Mouse (Mus musculus) CH12.LX (cell line): ENCODE measurements around the gene Prss29. TPM values are rescaled to one million over a fixed set of nuclear protein-coding genes. Genes with fewer than 3 reads are reported as not detected.

Experiments used
- DNase-seq: peaks from one replicate; pipeline ENCODE4 v3.0.0-alpha.2; 2013; ENCODE audit errors: extremely low read depth
- H3K27ac ChIP-seq: 2 replicates; pipeline ENCODE4 v1.5.1; 2012; ENCODE audit warnings: low read depth, mild to moderate bottlenecking, control low read depth, moderate library complexity; ENCODE audit not compliant: insufficient read depth
- H3K27me3 ChIP-seq: replicated peaks from 2 replicates; pipeline ENCODE3; 2012; ENCODE audit warnings: inconsistent platforms
- H3K36me3 ChIP-seq, 2 experiments: replicated peaks in 1 of 2; 2 replicates each; pipeline versions ENCODE3 to v1.6.1; 2012; ENCODE audit warnings: inconsistent platforms in 1 of 2, low read length in 1 of 2, mild to moderate bottlenecking in 1 of 2, mixed read lengths in 1 of 2, moderate library complexity in 1 of 2; ENCODE audit not compliant: control insufficient read depth in 1 of 2, insufficient read depth in 1 of 2
- H3K4me1 ChIP-seq, 2 experiments: 2 replicates each; pipeline ENCODE4 v1.6.1; 2012; ENCODE audit warnings: inconsistent platforms in 1 of 2, moderate library complexity in 1 of 2; ENCODE audit not compliant: insufficient read depth in 2 of 2, control insufficient read depth in 1 of 2
- H3K4me2 ChIP-seq: 2 replicates; pipeline ENCODE4 v1.6.1; 2012; ENCODE audit warnings: low read depth, mild to moderate bottlenecking, control low read depth; ENCODE audit not compliant: poor library complexity, insufficient read depth, severe bottlenecking
- H3K4me3 ChIP-seq, 3 experiments: fragments of 150-350 bp in 1 of 3; sonication (generic) in 1 of 3; replicated peaks in 1 of 3; 2 replicates each; pipeline versions ENCODE3 to v1.5.1; 2011 to 2012; ENCODE audit warnings: low read depth in 2 of 3, low read length in 2 of 3, mild to moderate bottlenecking in 2 of 3, moderate library complexity in 2 of 3, control low read depth in 1 of 3, improper control_type of control experiment in 1 of 3, inconsistent platforms in 1 of 3, mixed read lengths in 1 of 3; ENCODE audit not compliant: poor library complexity in 1 of 3
- H3K79me2 ChIP-seq: replicated peaks from 2 replicates; pipeline ENCODE4 v1.6.1; 2012; ENCODE audit warnings: mild to moderate bottlenecking, moderate library complexity; ENCODE audit not compliant: control insufficient read depth, poor library complexity, insufficient read depth, severe bottlenecking; ENCODE audit errors: extremely low read depth
- H3K9ac ChIP-seq: 2 replicates; pipeline ENCODE4 v1.6.1; 2012; ENCODE audit warnings: low read depth, mild to moderate bottlenecking, control low read depth, moderate library complexity; ENCODE audit not compliant: insufficient read depth
- H3K9me3 ChIP-seq: replicated peaks from 2 replicates; pipeline ENCODE3; 2012; ENCODE audit warnings: low read length, inconsistent platforms, mixed read lengths
- BHLHE40 ChIP-seq: IDR thresholded peaks from 2 replicates; pipeline ENCODE4 v1.6.1; 2011; ENCODE audit warnings: mild to moderate bottlenecking, low read depth, low read length, improper control_type of control experiment
- CTCF ChIP-seq, 2 experiments: IDR thresholded peaks in 1 of 2; conservative IDR thresholded peaks in 1 of 2; 2 replicates each; pipeline ENCODE4 v1.5.1; 2011 to 2012; ENCODE audit warnings: low read depth in 2 of 2, low read length in 2 of 2, improper control_type of control experiment in 1 of 2, inconsistent platforms in 1 of 2, mild to moderate bottlenecking in 1 of 2, moderate library complexity in 1 of 2
- ETS1 ChIP-seq: conservative IDR thresholded peaks from 2 replicates; pipeline ENCODE4 v1.6.1; 2012; ENCODE audit warnings: low read depth, mild to moderate bottlenecking, inconsistent platforms, low read length, improper control_type of control experiment, moderate library complexity
- GABPA ChIP-seq: IDR thresholded peaks from 2 replicates; pipeline ENCODE4 v1.6.1; 2012; ENCODE audit warnings: low read depth, low read length, improper control_type of control experiment, inconsistent platforms; ENCODE audit not compliant: insufficient replicate concordance
- JUN ChIP-seq: IDR thresholded peaks from 2 replicates; pipeline ENCODE4 v1.6.1; 2011; ENCODE audit warnings: low read depth, mild to moderate bottlenecking, low read length, improper control_type of control experiment, moderate library complexity; ENCODE audit not compliant: insufficient read depth
- JUND ChIP-seq: conservative IDR thresholded peaks from 2 replicates; pipeline ENCODE4 v1.6.1; 2011; ENCODE audit warnings: low read depth, low read length, improper control_type of control experiment
- KAT2A ChIP-seq: IDR thresholded peaks from 2 replicates; pipeline ENCODE4 v1.6.1; 2012; ENCODE audit warnings: low read length, improper control_type of control experiment, inconsistent platforms; ENCODE audit not compliant: insufficient replicate concordance
- MAZ ChIP-seq: IDR thresholded peaks from 2 replicates; pipeline ENCODE4 v1.6.1; 2012; ENCODE audit warnings: low read depth, mild to moderate bottlenecking, inconsistent platforms, low read length, improper control_type of control experiment, moderate library complexity
- MEF2A ChIP-seq: IDR thresholded peaks from 2 replicates; pipeline ENCODE4 v1.6.1; 2014; ENCODE audit warnings: low read depth, mild to moderate bottlenecking, inconsistent platforms, low read length, improper control_type of control experiment, borderline replicate concordance
- MXI1 ChIP-seq: IDR thresholded peaks from 2 replicates; pipeline ENCODE4 v1.6.1; 2011; ENCODE audit warnings: mild to moderate bottlenecking, low read depth, low read length, improper control_type of control experiment
- MYC ChIP-seq: IDR thresholded peaks from 2 replicates; pipeline ENCODE4 v1.6.1; 2011; ENCODE audit warnings: low read depth, mild to moderate bottlenecking, improper control_type of control experiment, low read length
- RAD21 ChIP-seq: IDR thresholded peaks from 2 replicates; pipeline ENCODE4 v1.6.1; 2011; ENCODE audit warnings: low read depth, mild to moderate bottlenecking, low read length, improper control_type of control experiment, moderate library complexity
- RCOR1 ChIP-seq: conservative IDR thresholded peaks from 2 replicates; pipeline ENCODE4 v1.6.1; 2012; ENCODE audit warnings: low read depth, mild to moderate bottlenecking, inconsistent platforms, low read length, improper control_type of control experiment
- SIN3A ChIP-seq: IDR thresholded peaks from 2 replicates; pipeline ENCODE4 v1.6.1; 2012; ENCODE audit warnings: low read length, improper control_type of control experiment, inconsistent platforms
- SMC3 ChIP-seq: IDR thresholded peaks from 2 replicates; pipeline ENCODE4 v1.6.1; 2011; ENCODE audit warnings: low read depth, low read length, improper control_type of control experiment
- UBTF ChIP-seq: IDR thresholded peaks from 2 replicates; pipeline ENCODE4 v1.6.1; 2012; ENCODE audit warnings: low read depth, mild to moderate bottlenecking, inconsistent platforms, low read length, improper control_type of control experiment, moderate library complexity
- USF1 ChIP-seq: IDR thresholded peaks from 2 replicates; pipeline ENCODE4 v1.6.1; 2014; ENCODE audit warnings: low read depth, mild to moderate bottlenecking, inconsistent platforms, low read length, improper control_type of control experiment
- USF2 ChIP-seq: conservative IDR thresholded peaks from 2 replicates; pipeline ENCODE4 v1.6.1; 2011; ENCODE audit warnings: low read depth, low read length, improper control_type of control experiment
- ZKSCAN1 ChIP-seq: IDR thresholded peaks from 2 replicates; pipeline ENCODE4 v1.6.1; 2012; ENCODE audit warnings: low read depth, inconsistent platforms, low read length, improper control_type of control experiment, borderline replicate concordance
- ZMIZ1 ChIP-seq: IDR thresholded peaks from 2 replicates; pipeline ENCODE4 v1.6.1; 2012; ENCODE audit warnings: low read depth, mild to moderate bottlenecking, inconsistent platforms, low read length, improper control_type of control experiment
- dilution Hi-C: fragments of 300-500 bp; cut with MboI; formaldehyde crosslinking; loops from 2 replicates; pipeline ENCODE4 v1.14.3; 2020; ENCODE audit warnings: low sequenced_read_pairs; ENCODE audit not compliant: extremely low pct_unique_long_range_greater_than_20kb, extremely low pct_ligation_motif_present
- in situ Hi-C: fragments of 300-500 bp; cut with MboI; formaldehyde crosslinking; loops from 3 replicates; pipeline ENCODE4 v1.14.3; 2019; ENCODE audit warnings: low sequenced_read_pairs, low pct_ligation_motif_present, low pct_unique_long_range_greater_than_20kb, mixed read lengths
- polyA plus RNA-seq: library from polyadenylated mRNA; unstranded; fragments of >175 nt; gene quantifications from 2 replicates; pipeline ENCODE4 v1.2.1, GENCODE M21; 2012; ENCODE audit warnings: low read depth; ENCODE audit not compliant: insufficient read length
- total RNA-seq, 2 experiments: library from RNA; depleted of rRNA; stranded (reverse); fragments of 300-350 nt in 1 of 2; fragments of >200 nt in 1 of 2; gene quantifications; 2 replicates each; pipeline ENCODE4 v1.2.3; 2012 to 2014

Prss29 gene
- total and polyA plus RNA-seq, 3 experiments: not detected

DNA sequence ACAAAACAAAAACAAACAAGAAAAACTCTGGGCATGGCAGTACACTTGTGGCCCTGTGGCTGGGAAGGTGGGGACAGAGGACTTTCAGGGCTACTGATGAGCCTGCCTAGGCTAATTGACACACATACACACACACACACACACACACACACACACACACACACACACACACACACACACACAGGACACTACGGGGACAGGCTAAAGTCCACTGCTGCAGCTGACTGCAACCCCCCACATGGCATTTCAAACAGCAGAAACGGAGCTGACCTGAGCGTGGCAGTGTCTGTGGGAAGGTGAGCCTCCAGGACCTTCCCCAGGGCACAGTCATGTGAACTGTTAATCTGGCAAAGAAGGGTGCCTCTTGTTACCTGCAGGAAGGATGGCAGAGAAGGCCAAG, 23.0 kb downstream of the Prss29 start:
- Histone ChIP-seq H3K27ac (no peak overlapping the region), H3K9me3 (peaks cover 24% of the 10 kb centered on the region), H3K4me2 (no peak overlapping the region), H3K36me3 (no peaks in the 10 kb centered on the region), H3K79me2 (no peaks in the 10 kb centered on the region), H3K27me3 (peaks cover 89% of the 10 kb centered on the region), H3K4me3 (no peak overlapping the region), H3K9ac (no peak overlapping the region), H3K4me1 (no peaks in the 10 kb centered on the region)
- in situ Hi-C loops: no loop called here
- TF ChIP-seq USF1 (no peak), USF2 (no peak), RCOR1 (no peak), RAD21 (no peak), SMC3 (no peak), GABPA (no peak), MXI1 (no peak), ZMIZ1 (no peak), JUN (no peak), CTCF (conservative IDR thresholded peaks at IDR 0.05 in 1 of 2, IDR thresholded peaks at IDR 0.05 in 1 of 2; ENCODE audit: low read depth in 2 of 2, low read length in 2 of 2) (no peak), BHLHE40 (no peak), ZKSCAN1 (no peak), KAT2A (no peak), UBTF (no peak), MYC (no peak), ETS1 (no peak), JUND (no peak), MAZ (no peak), MEF2A (no peak), SIN3A (no peak)
- DNase-seq: no peak
- dilution Hi-C loops: no loop called here

DNA sequence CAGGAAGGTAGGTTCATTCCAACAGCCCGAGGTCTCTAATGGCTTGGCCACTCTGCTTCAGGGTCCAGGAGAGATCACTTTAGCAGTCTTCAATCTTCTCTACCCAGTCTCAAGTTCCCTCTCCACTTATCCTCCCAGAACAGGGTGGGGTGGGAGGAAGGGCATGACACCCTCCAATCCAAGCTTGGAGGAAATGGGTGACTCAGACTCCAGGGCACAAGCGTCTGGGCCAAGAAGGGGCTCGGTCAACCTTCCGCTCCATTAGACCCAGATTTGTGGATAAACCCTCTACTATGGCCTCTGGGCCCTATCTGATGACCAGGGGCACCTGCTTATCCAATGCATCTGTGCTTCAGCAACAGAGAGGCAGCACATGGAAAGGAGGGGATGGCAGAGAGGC, 27.0 kb downstream of the Prss29 start, which contains the start of gene Tpsab1:
TSS of gene Tpsab1 (minus strand) at position 101 of the 400 bp plus-strand sequence.
- dilution Hi-C loops: no loop called here
- no peak for TF ChIP-seq ZKSCAN1
- H3K27ac ChIP-seq: no peak within 1 kb of the TSS
- H3K79me2 ChIP-seq: no peaks in the 10 kb centered on the region
- H3K4me1 ChIP-seq: no peaks in the 10 kb centered on the region
- H3K36me3 ChIP-seq: no peaks in the 10 kb centered on the region
- no peak within 1 kb of the TSS for H3K9ac ChIP-seq
- no peak for DNase-seq
- no peak within 1 kb of the TSS for H3K4me2 ChIP-seq
- no peaks in the 10 kb centered on the region for H3K9me3 ChIP-seq
- no peak within 1 kb of the TSS for H3K4me3 ChIP-seq
- in situ Hi-C loops: no loop called here
- H3K27me3 ChIP-seq: peaks cover 87% of the 10 kb centered on the region
